Mouse (Mus musculus): Measurements from ENCODE around the gene Fam83e.

- TF ChIP-seq CTCF (IDR thresholded peaks at IDR 0.05; ENCODE audit: borderline replicate concordance, insufficient read depth, low read length) (no peak), POLR2A (IDR thresholded peaks at IDR 0.05; ENCODE audit: low read depth, low read length) (no peak)
Observed at GRCm38 (mm10) chr7:45678513-45678912, 42.5 kb upstream of the Fam83e start.
